Mouse (Mus musculus): ENCODE results near the gene Actbl2. TPM values are rescaled to one million over a fixed set of nuclear protein-coding genes. Genes with fewer than 3 reads are reported as not detected.

Actbl2 gene
- polyA plus RNA-seq, 1 experiment from 2014 or later: not detected

DNA sequence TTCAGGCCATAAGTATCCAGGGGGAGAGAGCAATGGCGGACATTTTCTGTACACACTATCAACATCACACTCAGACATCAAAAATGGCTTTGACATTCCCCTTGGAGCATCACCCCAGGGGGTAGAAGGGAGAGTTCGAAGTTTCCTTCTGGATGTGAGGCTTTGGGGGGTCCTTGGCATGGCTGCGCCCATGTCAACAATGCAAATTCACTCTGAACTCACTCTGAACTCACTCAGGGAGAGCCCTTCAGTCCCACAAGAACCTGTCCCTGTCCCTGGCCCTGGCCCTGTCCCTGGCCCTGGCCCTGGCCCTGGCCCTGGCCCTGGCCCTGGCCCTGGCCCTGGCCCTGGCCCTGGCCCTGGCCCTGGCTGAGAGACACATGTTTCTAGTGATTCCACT, 8.9 kb downstream of the Actbl2 start:
- H3K27me3 ChIP-seq (ENCODE audit: insufficient read depth, low read length): no peaks in the 10 kb centered on the region
- no peak for TF ChIP-seq CTCF (IDR thresholded peaks at IDR 0.05; ENCODE audit: low read depth)
- no peak for TF ChIP-seq EP300 (IDR thresholded peaks at IDR 0.05; ENCODE audit: low read depth)
- 61% methylated on average over 3 of the region's 3 CpGs for WGBS (ENCODE audit: insufficient replicate concordance)

DNA sequence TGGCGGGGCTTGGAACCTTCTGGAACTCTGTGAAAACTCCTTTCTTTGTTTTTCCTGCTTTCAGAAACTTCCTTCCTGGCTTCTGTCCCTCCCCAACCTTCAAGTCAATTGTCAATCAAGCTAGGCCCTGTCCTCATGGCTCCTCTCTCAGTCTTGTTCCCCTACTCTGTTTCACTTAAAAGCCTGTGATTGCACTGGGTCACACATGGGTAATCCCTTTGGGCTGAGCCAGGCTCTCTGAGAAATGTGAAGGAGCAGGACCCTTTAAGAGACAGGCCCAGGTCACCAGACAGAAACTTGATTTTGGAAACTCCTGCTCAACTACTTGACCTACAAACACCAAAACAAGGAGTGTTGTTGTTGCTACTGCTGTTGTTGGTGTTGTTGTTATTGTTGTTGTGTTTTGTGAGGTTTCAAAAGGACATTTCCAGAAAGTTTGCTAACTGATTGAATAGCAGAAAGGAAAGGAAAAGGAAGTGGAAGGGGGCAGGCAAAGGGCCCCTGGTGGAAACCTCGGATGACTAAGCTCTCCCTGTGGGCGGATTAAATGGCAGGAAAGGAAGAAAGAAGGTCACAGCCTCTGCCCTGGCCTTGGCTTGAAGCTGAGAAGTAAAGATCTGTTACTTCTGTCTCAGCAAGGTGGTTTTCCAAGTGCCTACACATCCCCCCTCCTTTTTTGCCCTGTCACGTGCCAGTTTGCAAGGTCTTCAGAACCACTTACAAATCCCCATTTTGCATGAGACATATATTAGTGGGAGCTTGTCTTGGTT, 10.6 kb downstream of the Actbl2 start:
- Histone ChIP-seq H3K4me3 (ENCODE audit: low read depth, low read length) (no peak overlapping the region), H3K27me3 (ENCODE audit: insufficient read depth, low read length) (no peaks in the 10 kb centered on the region), H3K36me3 (replicated peaks; ENCODE audit: insufficient read depth, low read length) (no peaks in the 10 kb centered on the region), H3K4me1 (ENCODE audit: insufficient read depth) (no peaks in the 10 kb centered on the region), H3K4me2 (ENCODE audit: low read depth, low read length) (no peak overlapping the region), H3K9me3 (ENCODE audit: low read length) (no peaks in the 10 kb centered on the region), H3K27ac (ENCODE audit: low read depth) (no peak overlapping the region), H3K9ac (replicated peaks) (no peak overlapping the region)
- no peak for TF ChIP-seq EP300 (IDR thresholded peaks at IDR 0.05; ENCODE audit: low read depth)
- TF ChIP-seq CTCF (IDR thresholded peaks at IDR 0.05; ENCODE audit: low read depth): no peak
- 54% methylated on average over 4 of the region's 4 CpGs for WGBS (ENCODE audit: insufficient replicate concordance)
- DNase-seq: no peak
- ATAC-seq: no peak

More for the DNA sequence above, 8.9 kb downstream of the Actbl2 start:
- Histone ChIP-seq H3K4me2 (ENCODE audit: low read depth, low read length) (no peak overlapping the region), H3K4me3 (ENCODE audit: low read depth, low read length) (no peak overlapping the region), H3K27ac (ENCODE audit: low read depth) (no peak overlapping the region), H3K36me3 (replicated peaks; ENCODE audit: insufficient read depth, low read length) (no peaks in the 10 kb centered on the region), H3K9me3 (ENCODE audit: low read length) (no peaks in the 10 kb centered on the region), H3K9ac (replicated peaks) (no peak overlapping the region), H3K4me1 (ENCODE audit: insufficient read depth) (no peaks in the 10 kb centered on the region)
- DNase-seq (no peak), ATAC-seq (no peak)

DNA sequence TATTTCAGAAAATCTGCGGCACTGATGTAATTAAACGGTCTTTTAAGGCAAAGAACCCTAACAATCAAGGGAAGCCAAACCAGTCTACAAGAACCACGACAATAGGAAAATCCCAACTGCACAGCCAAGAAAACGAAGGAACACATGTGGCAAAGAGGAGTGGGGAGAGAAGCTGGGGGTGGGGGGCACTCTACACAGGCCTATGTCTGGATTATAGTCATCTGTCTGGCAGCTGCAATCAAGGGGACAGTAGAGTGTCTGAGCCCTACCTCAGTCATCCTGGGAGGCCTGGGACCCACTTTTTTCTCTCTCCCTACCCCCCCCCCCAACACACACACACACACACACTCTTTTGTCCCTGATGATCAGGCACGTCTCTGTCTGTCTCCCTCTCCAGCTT, 12.0 kb downstream of the Actbl2 start:
- Histone ChIP-seq H3K36me3 (replicated peaks; ENCODE audit: insufficient read depth, low read length) (no peaks in the 10 kb centered on the region), H3K9ac (replicated peaks) (no peak overlapping the region), H3K4me2 (ENCODE audit: low read depth, low read length) (no peak overlapping the region), H3K4me3 (ENCODE audit: low read depth, low read length) (no peak overlapping the region), H3K27ac (ENCODE audit: low read depth) (no peak overlapping the region), H3K4me1 (ENCODE audit: insufficient read depth) (no peaks in the 10 kb centered on the region), H3K9me3 (ENCODE audit: low read length) (no peaks in the 10 kb centered on the region), H3K27me3 (ENCODE audit: insufficient read depth, low read length) (no peaks in the 10 kb centered on the region)
- DNase-seq (no peak), ATAC-seq (no peak)
- TF ChIP-seq EP300 (IDR thresholded peaks at IDR 0.05; ENCODE audit: low read depth): no peak
- TF ChIP-seq CTCF (IDR thresholded peaks at IDR 0.05; ENCODE audit: low read depth): no peak
- 73% methylated on average over 5 of the region's 5 CpGs for WGBS (ENCODE audit: insufficient replicate concordance)

DNA sequence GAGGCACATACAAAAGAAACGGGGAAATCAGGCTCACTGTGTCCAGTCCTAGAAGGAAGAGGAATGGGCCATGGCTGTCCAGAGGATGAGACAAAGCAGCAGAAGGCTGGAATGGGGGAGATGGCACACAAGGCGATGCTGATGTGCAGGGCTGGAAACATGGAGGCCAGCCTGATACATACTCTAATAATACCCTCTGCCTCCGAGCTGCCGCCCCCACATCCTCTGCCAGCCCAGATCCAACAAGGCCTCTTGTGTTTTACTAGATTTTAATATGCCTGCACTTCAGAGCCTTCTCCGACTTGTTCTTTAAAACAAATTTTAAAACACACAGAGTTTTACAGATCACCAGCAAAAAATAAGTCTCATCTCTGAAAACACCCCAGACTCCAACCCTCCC, 14.2 kb downstream of the Actbl2 start:
- TF ChIP-seq EP300 (IDR thresholded peaks at IDR 0.05; ENCODE audit: low read depth): no peak
- TF ChIP-seq CTCF (IDR thresholded peaks at IDR 0.05; ENCODE audit: low read depth): no peak
- WGBS (ENCODE audit: insufficient replicate concordance): 71% methylated on average over 5 of the region's 5 CpGs
- no peak for ATAC-seq

DNA sequence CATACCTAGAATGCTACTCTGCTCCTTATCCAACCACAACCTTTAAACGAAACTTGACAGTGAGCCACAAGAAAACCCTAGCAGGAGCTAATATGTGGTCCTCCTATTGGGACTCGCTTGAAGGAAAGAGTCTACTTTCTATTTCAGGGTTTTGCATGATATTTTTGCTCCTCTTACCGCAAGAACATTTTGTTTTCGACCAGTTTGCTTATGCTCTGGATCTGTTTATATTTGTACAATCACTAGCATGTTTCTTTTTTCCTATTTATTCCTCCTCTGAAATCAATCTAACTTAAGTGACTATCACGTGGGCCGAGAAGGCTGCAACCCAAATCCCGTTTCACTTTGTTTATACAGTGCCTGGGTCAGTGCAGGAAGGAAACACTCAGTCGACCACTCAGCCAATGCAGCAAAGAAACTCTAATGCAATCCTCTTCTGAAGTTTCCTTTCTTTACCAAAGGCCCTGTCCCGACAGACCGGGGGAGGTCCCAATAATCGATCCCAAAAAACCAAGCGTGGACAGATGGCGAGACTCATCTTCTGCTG, 15.0 kb downstream of the Actbl2 start:
- Histone ChIP-seq H3K4me2 (ENCODE audit: low read depth, low read length) (no peak overlapping the region), H3K4me3 (ENCODE audit: low read depth, low read length) (no peak overlapping the region), H3K27ac (ENCODE audit: low read depth) (no peak overlapping the region), H3K36me3 (replicated peaks; ENCODE audit: insufficient read depth, low read length) (no peaks in the 10 kb centered on the region), H3K27me3 (ENCODE audit: insufficient read depth, low read length) (no peaks in the 10 kb centered on the region), H3K9ac (replicated peaks) (no peak overlapping the region), H3K4me1 (ENCODE audit: insufficient read depth) (no peaks in the 10 kb centered on the region), H3K9me3 (ENCODE audit: low read length) (no peaks in the 10 kb centered on the region)
- ATAC-seq: no peak
- no peak for TF ChIP-seq EP300 (IDR thresholded peaks at IDR 0.05; ENCODE audit: low read depth)
- no peak for TF ChIP-seq CTCF (IDR thresholded peaks at IDR 0.05; ENCODE audit: low read depth)
- DNase-seq: no peak
- 40% methylated on average over 13 of the region's 13 CpGs for WGBS (ENCODE audit: insufficient replicate concordance)

More for the DNA sequence above, 14.2 kb downstream of the Actbl2 start:
- no peak overlapping the region for H3K4me2 ChIP-seq (ENCODE audit: low read depth, low read length)
- H3K9ac ChIP-seq (replicated peaks): no peak overlapping the region
- H3K4me1 ChIP-seq (ENCODE audit: insufficient read depth): no peaks in the 10 kb centered on the region
- no peaks in the 10 kb centered on the region for H3K36me3 ChIP-seq (replicated peaks; ENCODE audit: insufficient read depth, low read length)
- H3K4me3 ChIP-seq (ENCODE audit: low read depth, low read length): no peak overlapping the region
- H3K27me3 ChIP-seq (ENCODE audit: insufficient read depth, low read length): no peaks in the 10 kb centered on the region
- no peak for DNase-seq
- no peaks in the 10 kb centered on the region for H3K9me3 ChIP-seq (ENCODE audit: low read length)
- H3K27ac ChIP-seq (ENCODE audit: low read depth): no peak overlapping the region

GRCm38 (mm10) chr13:111271868-111272267, 17.1 kb downstream of the Actbl2 start:
- 79% methylated on average over 8 of the region's 8 CpGs for WGBS (ENCODE audit: insufficient replicate concordance)
- ATAC-seq: no peak

More at GRCm38 (mm10) chr13:111271868-111272267, 17.1 kb downstream of the Actbl2 start:
- no peak for TF ChIP-seq CTCF (IDR thresholded peaks at IDR 0.05; ENCODE audit: low read depth)
- no peak for TF ChIP-seq EP300 (IDR thresholded peaks at IDR 0.05; ENCODE audit: low read depth)
- Histone ChIP-seq H3K4me2 (ENCODE audit: low read depth, low read length) (no peak overlapping the region), H3K9me3 (ENCODE audit: low read length) (no peaks in the 10 kb centered on the region), H3K36me3 (replicated peaks; ENCODE audit: insufficient read depth, low read length) (no peaks in the 10 kb centered on the region), H3K9ac (replicated peaks) (no peak overlapping the region), H3K27ac (ENCODE audit: low read depth) (no peak overlapping the region), H3K4me1 (ENCODE audit: insufficient read depth) (no peaks in the 10 kb centered on the region), H3K4me3 (ENCODE audit: low read depth, low read length) (no peak overlapping the region), H3K27me3 (ENCODE audit: insufficient read depth, low read length) (no peaks in the 10 kb centered on the region)
- DNase-seq: no peak

Data from liver, postnatal 0 days (tissue).